Mouse (Mus musculus): Measurements from ENCODE around the gene Stk25.

DNA sequence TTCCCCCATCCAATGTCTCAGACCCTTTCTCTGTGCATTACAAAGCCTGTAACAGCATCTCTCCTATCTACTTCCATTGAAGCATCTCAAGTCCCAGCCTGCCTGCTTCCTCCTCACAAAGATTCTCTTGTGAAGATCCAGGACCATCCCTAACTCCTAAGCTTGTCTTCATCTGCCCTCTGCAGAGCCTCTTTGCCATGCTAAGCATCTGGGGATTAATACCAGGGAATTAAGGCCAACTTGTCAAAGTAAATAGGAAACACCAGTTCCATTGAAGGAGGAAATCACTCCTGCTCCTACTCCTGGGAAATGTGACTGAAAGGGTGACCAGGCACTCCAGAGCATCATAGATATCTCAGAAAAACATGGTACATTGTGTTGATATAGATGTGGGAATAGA is 11.5 kb upstream of the Stk25 start:
- TF ChIP-seq CTCF (IDR thresholded peaks at IDR 0.05; ENCODE audit: borderline replicate concordance, insufficient read depth, low read length) (no peak), POLR2A (IDR thresholded peaks at IDR 0.05; ENCODE audit: low read depth, low read length) (no peak)
